Mouse (Mus musculus): ENCODE results near the gene Snx17.

Gene Snx17

DNA sequence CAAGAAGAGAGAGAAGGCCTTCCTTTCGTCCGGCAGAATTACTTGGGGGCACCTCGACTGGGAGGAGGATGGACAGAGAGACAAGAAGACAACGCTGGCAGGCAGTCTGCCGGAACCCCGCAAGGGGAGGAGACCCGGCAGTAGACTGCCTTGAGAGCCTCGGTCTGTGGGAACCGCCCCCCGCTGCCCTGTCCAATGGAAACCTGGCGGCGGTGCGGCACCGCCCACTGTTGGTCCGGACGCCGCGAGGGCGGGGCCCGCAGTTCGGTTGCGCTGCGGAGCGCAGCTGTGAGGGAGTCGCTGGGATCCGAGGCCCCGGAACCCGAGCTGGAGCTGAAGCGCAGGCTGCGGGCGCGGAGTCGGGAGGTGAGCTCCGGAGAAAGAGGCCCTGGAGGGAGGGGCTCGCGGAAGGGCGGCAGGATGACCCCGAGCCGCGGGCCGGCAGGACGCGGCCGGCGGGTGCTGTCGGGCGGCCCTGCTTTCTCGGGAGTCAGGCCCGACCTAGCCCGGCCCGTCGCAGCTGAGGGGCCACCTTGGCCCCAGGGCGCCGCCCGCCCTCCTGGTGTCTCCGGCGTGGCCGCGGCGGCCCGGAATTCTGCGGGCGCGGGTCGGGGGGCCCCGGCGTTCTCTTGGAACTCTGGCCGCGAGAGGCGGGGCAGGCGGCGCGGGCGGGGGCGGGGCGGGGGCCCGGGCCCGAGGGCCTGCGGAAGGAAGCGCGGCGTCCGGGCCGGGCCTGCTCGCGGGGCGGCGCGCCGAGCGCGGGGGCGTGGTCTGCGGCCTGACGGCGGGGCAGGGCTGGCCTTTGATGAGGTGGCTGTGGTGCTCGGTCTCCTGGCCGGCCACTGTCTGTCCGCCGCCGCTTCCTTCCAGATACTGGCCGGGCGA lies 47.9 kb downstream of the Snx17 start, which contains the start of the genes Nrbp1 and Gm9970:
TSS of gene Nrbp1 (plus strand) at position 228 of the 885 bp plus-strand sequence.
TSS of gene Gm9970 (minus strand) at position 596 of the 885 bp plus-strand sequence.
- DNase-seq (ENCODE audit: low spot score), result peak; percentile 97

DNA sequence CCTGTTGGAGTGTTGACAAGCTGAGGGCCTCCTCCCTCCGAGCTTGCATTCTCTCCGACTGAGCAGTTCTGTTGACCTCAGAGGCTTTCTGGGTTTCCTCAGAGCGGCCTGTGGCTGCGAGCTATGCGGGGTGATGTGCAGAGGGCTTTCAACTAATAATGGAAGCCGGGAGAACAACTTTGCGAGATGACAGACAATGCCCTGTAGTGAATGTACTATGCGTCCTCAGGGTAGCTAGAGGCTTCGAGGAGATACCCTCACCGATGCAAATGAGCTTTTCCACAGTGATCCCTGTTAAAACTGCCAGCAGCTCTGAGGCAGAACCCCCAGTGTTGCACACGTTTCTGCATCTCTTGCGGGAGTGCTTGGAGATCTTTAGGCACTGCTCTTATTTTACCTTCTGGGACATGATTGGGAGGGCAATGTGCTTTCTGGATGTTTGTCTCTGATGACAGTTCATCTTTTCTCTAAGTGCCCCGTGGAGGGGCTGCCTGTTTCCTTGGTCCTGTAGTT lies 48.6 kb downstream of the Snx17 start:
- DNase-seq (ENCODE audit: low spot score), result no peak

DNA sequence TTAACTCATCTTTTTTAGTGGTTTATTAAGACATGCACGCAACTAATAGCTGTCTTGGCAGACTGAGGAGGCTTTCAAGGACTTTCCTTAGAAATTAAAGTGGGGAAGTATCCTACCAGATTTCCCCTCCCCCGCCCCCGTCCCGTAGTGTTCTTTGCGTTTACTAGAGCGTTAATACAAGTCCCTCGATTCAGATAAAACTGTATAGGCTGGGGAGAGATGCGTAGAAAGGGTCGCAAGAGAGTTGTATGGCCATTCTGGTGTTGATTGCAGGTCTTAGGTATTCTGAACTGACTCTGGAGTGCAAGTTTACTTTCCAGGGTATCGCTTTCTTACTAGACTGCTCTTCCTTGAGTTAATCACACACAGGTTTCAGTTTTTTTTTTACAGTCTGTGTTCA lies 49.2 kb downstream of the Snx17 start:
- no peak for DNase-seq (ENCODE audit: low spot score)
